Comparison of ENCODE assay signal across 22 mouse cellular contexts in genomic region chr2:173605713-173606414, GRCm38 (mm10). TPM values are rescaled to one million over a fixed set of nuclear protein-coding genes. Genes with fewer than 3 reads are reported as not detected.
A peak's percentile ranks its signal among the peaks of the same experiment; 100 is the strongest.
DNase-seq lines count a peak whose midpoint lies in the region; ATAC-seq and TF ChIP-seq lines count a peak whose summit lies in the region.
"Had no signal": no experiment of that assay in that cellular context is flagged by ENCODE, and none has a peak within 500 bp of the region (broad histone marks: within the 10 kb centered on the region; RNA-seq: fewer than 3 reads in every experiment).

No protein-coding gene starts in this region.

- peaks cover 0 to 31% of the 10 kb centered on the region in 2 experiments for H3K36me3 ChIP-seq in CH12.LX (replicated peaks in 1 of 2; ENCODE audit: control insufficient read depth in 1 of 2, insufficient read depth in 1 of 2, low read length in 1 of 2)
- H3K36me3 ChIP-seq in hindbrain, embryonic 14.5 days (replicated peaks; ENCODE audit: control insufficient read depth, insufficient read depth): no peaks in the 10 kb centered on the region
- no peaks in the 10 kb centered on the region for H3K36me3 ChIP-seq in midbrain, embryonic 16.5 days (ENCODE audit: control insufficient read depth, insufficient read depth, low read length)
- H3K36me3 ChIP-seq: lung, embryonic 15.5 days had no signal

- no peaks in the 10 kb centered on the region for H3K79me2 ChIP-seq in CH12.LX (replicated peaks; ENCODE audit: control insufficient read depth, extremely low read depth, insufficient read depth, poor library complexity, severe bottlenecking)

- TF ChIP-seq POLR2A in CH12.LX (IDR thresholded peaks at IDR 0.05; ENCODE audit: low read depth, low read length): no peak
- no peak for TF ChIP-seq POLR2A in lung, adult 2 months (IDR thresholded peaks at IDR 0.05; ENCODE audit: borderline replicate concordance, extremely low read depth, low read depth, low read length)

- H3K4me1 ChIP-seq in CH12.LX (ENCODE audit: control insufficient read depth in 1 of 2, insufficient read depth in 2 of 2): peaks cover 0 to 5% of the 10 kb centered on the region in 2 experiments; a peak in 2 of 4 replicates
- H3K4me1 ChIP-seq in hindbrain, embryonic 14.5 days (replicated peaks; ENCODE audit: control insufficient read depth, insufficient read depth, low read length): peaks cover 13% of the 10 kb centered on the region
- H3K4me1 ChIP-seq in midbrain, embryonic 16.5 days (ENCODE audit: control insufficient read depth, insufficient read depth, low read length): peaks cover 12% of the 10 kb centered on the region
- no peaks in the 10 kb centered on the region for H3K4me1 ChIP-seq in lung, adult 2 months (ENCODE audit: control insufficient read depth, insufficient read depth, low read length)
- H3K4me1 ChIP-seq: kidney, embryonic 15.5 days had no signal

- DNase-seq in CH12.LX (ENCODE audit: extremely low read depth): peak; percentile 33
- DNase-seq in hindbrain, embryonic 14.5 days (ENCODE audit: low spot score): peak; percentile 64
- no peak for DNase-seq in lung, adult 2 months
- no peak for DNase-seq in yolk sac, embryonic 10.5 days (ENCODE audit: low spot score)
- no peak for DNase-seq in natural killer cell, adult 2 months (ENCODE audit: low spot score in 2 of 2)
- no peak for DNase-seq in adrenal gland, adult 8-10 months
- DNase-seq: cerebellum, adult 2 months; embryo, embryonic 11 days; gastrocnemius, postnatal 10 days; heart, postnatal 4 days; right cerebral cortex, postnatal 4 days had no signal

- TF ChIP-seq RAD21 in CH12.LX (IDR thresholded peaks at IDR 0.05; ENCODE audit: low read depth, low read length): no peak

- H3K27ac ChIP-seq in CH12.LX (ENCODE audit: insufficient read depth, low read depth): no peak overlapping the region
- peak overlapping the region; percentile 64 for H3K27ac ChIP-seq in hindbrain, embryonic 14.5 days
- H3K27ac ChIP-seq in midbrain, embryonic 16.5 days (ENCODE audit: low read length): peak overlapping the region; percentile 57
- H3K27ac ChIP-seq: kidney, embryonic 15.5 days; layer of hippocampus, adult 2 months; limb, embryonic 15.5 days; lung, embryonic 15.5 days had no signal

- H3K9me3 ChIP-seq in CH12.LX (replicated peaks; ENCODE audit: low read length): peaks cover 4% of the 10 kb centered on the region
- no peaks in the 10 kb centered on the region for H3K9me3 ChIP-seq in hindbrain, embryonic 14.5 days (ENCODE audit: control insufficient read depth, low read length)
- H3K9me3 ChIP-seq in midbrain, embryonic 16.5 days (replicated peaks; ENCODE audit: control insufficient read depth, low read length, poor library complexity, severe bottlenecking): no peaks in the 10 kb centered on the region
- H3K9me3 ChIP-seq: heart, embryonic 12.5 days; kidney, embryonic 15.5 days; limb, embryonic 15.5 days; lung, embryonic 15.5 days had no signal

- no peaks in the 10 kb centered on the region for H3K27me3 ChIP-seq in CH12.LX (replicated peaks)
- H3K27me3 ChIP-seq in hindbrain, embryonic 14.5 days (ENCODE audit: control insufficient read depth, insufficient read depth, low read length): no peaks in the 10 kb centered on the region
- no peaks in the 10 kb centered on the region for H3K27me3 ChIP-seq in midbrain, embryonic 16.5 days (ENCODE audit: control insufficient read depth, insufficient read depth, low read depth, low read length)
- H3K27me3 ChIP-seq: heart, embryonic 12.5 days; kidney, embryonic 15.5 days; limb, embryonic 15.5 days; lung, embryonic 15.5 days had no signal

- no peak for TF ChIP-seq CTCF in CH12.LX (conservative IDR thresholded peaks at IDR 0.05 in 1 of 2, IDR thresholded peaks at IDR 0.05 in 1 of 2; ENCODE audit: low read depth in 2 of 2, low read length in 2 of 2)
- no peak for TF ChIP-seq CTCF in lung, adult 2 months (IDR thresholded peaks at IDR 0.05; ENCODE audit: insufficient read depth, low read length)

- no peak for TF ChIP-seq EP300 in CH12.LX (IDR thresholded peaks at IDR 0.05; ENCODE audit: low read length)

- peak; percentile 84 for ATAC-seq in common myeloid progenitor, adult 5-6 weeks (replicated peaks; ENCODE audit: low read depth, poor library complexity, severe bottlenecking)
- peak; percentile 65 for ATAC-seq in hindbrain, embryonic 14.5 days (ENCODE audit: low FRiP score)
- ATAC-seq in midbrain, embryonic 16.5 days: peak; percentile 85

- H3K4me3 ChIP-seq in CH12.LX (replicated peaks in 1 of 3; ENCODE audit: low read depth in 2 of 3, low read length in 2 of 3, poor library complexity in 1 of 3): no peak overlapping the region
- H3K4me3 ChIP-seq in hindbrain, embryonic 14.5 days (replicated peaks; ENCODE audit: low read length): no peak overlapping the region
- H3K4me3 ChIP-seq in midbrain, embryonic 16.5 days (ENCODE audit: low read depth, low read length): no peak overlapping the region
- H3K4me3 ChIP-seq in lung, adult 2 months (replicated peaks; ENCODE audit: extremely low read depth, low read depth, low read length): no peak overlapping the region
- H3K4me3 ChIP-seq: erythroblast, embryonic 14.5 days; heart, embryonic 12.5 days; kidney, embryonic 15.5 days; layer of hippocampus, adult 2 months; limb, embryonic 15.5 days; lung, embryonic 15.5 days had no signal

- no peak overlapping the region for H3K4me2 ChIP-seq in CH12.LX (ENCODE audit: insufficient read depth, low read depth, poor library complexity, severe bottlenecking)
- no peak overlapping the region for H3K4me2 ChIP-seq in hindbrain, embryonic 14.5 days (replicated peaks)
- H3K4me2 ChIP-seq in midbrain, embryonic 16.5 days (ENCODE audit: low read length): no peak overlapping the region
- H3K4me2 ChIP-seq: heart, embryonic 12.5 days; kidney, embryonic 15.5 days; limb, embryonic 15.5 days; lung, embryonic 15.5 days had no signal

- in situ Hi-C loops in CH12.LX (cut with MboI; ENCODE audit: low pct_ligation_motif_present, low pct_unique_long_range_greater_than_20kb, low sequenced_read_pairs): no loop called here

- WGBS in hindbrain, embryonic 14.5 days: 34% methylated on average over 12 of the region's 12 CpGs
- 35% methylated on average over 12 of the region's 12 CpGs for WGBS in midbrain, embryonic 16.5 days
- WGBS in lung, adult 2 months: 80% methylated on average over 12 of the region's 12 CpGs

- H3K9ac ChIP-seq in CH12.LX (ENCODE audit: insufficient read depth, low read depth): no peak overlapping the region
- no peak overlapping the region for H3K9ac ChIP-seq in hindbrain, embryonic 14.5 days
- peak overlapping the region; percentile 3; the same call in 1 of the 2 replicates for H3K9ac ChIP-seq in midbrain, embryonic 16.5 days (ENCODE audit: low read depth, low read length)
- H3K9ac ChIP-seq: heart, embryonic 12.5 days; kidney, embryonic 15.5 days; limb, embryonic 15.5 days; lung, embryonic 15.5 days had no signal

- dilution Hi-C loops in CH12.LX (cut with MboI; ENCODE audit: extremely low pct_ligation_motif_present, extremely low pct_unique_long_range_greater_than_20kb, low sequenced_read_pairs): no loop called here

TF ChIP-seq in CH12.LX, 34 proteins besides CTCF, POLR2A, EP300 and RAD21:
- no peak for TF ChIP-seq ETS1 (conservative IDR thresholded peaks at IDR 0.05; ENCODE audit: low read depth, low read length)
TF ChIP-seq in CH12.LX: peak in this region for 0.

RNA-seq across cellular contexts. Expression of gene Ankrd60, which starts 27.7 kb away (rescaled TPM):
- total RNA-seq in CH12.LX (2012; rRNA removed): not detected in 2 replicates
- total RNA-seq in CH12.LX (2014; rRNA removed): not detected in 2 replicates
- not detected in 2 replicates for polyA plus RNA-seq in CH12.LX (2012; ENCODE audit: insufficient read length, low read depth)
- total RNA-seq in common myeloid progenitor, adult 5-6 weeks (2017): not detected in 2 replicates
- polyA plus RNA-seq in hindbrain, embryonic 14.5 days (2014; fragmentation: Nextera tagmentation; extraction: Ambion mirVana): not detected in 2 replicates
- not detected in 2 replicates for polyA plus RNA-seq in midbrain, embryonic 16.5 days (2015; fragmentation: Nextera tagmentation; extraction: Ambion mirVana)
- polyA plus RNA-seq in lung, adult 2 months (2012; rRNA removed): not detected in 2 replicates
- total RNA-seq in adrenal gland, adult 8-10 months (2022): not detected
- total RNA-seq: gastrocnemius, postnatal 10 days; heart, postnatal 4 days; layer of hippocampus, adult 2 months; left cerebral cortex, adult 8-10 months; megakaryocyte-erythroid progenitor cell, adult 5-6 weeks; MEL had no signal
- polyA plus RNA-seq: cerebellum, adult 2 months; erythroblast, embryonic 14.5 days; heart, embryonic 12.5 days; kidney, embryonic 15.5 days; limb, embryonic 15.5 days; lung, embryonic 15.5 days had no signal

RNA-seq across cellular contexts. Expression of gene Rab22a, which starts 53.7 kb away (rescaled TPM):
- total RNA-seq in CH12.LX (2012; rRNA removed): 5.9 and 11.0 TPM in 2 replicates
- 7.9 and 9.3 TPM in 2 replicates for total RNA-seq in CH12.LX (2014; rRNA removed)
- polyA plus RNA-seq in CH12.LX (2012; ENCODE audit: insufficient read length, low read depth): 15.3 and 16.9 TPM in 2 replicates
- total RNA-seq in common myeloid progenitor, adult 5-6 weeks (2017): 8.4 and 8.8 TPM in 2 replicates
- 38.0 and 43.7 TPM in 2 replicates for polyA plus RNA-seq in hindbrain, embryonic 14.5 days (2014; fragmentation: Nextera tagmentation; extraction: Ambion mirVana)
- polyA plus RNA-seq in midbrain, embryonic 16.5 days (2015; fragmentation: Nextera tagmentation; extraction: Ambion mirVana): 33.5 and 34.2 TPM in 2 replicates
- polyA plus RNA-seq in lung, adult 2 months (2012; rRNA removed): 27.3 and 51.1 TPM in 2 replicates
- total RNA-seq in adrenal gland, adult 8-10 months (2022): 10 to 100 TPM; 33.4 to 44.1 (median 37.5) TPM

Comparison
In these comparisons a context has a peak if more than half of its experiments do, and no peak if none do; other contexts are left out.
1. DNase-seq: peak in CH12.LX (single experiment) and hindbrain, embryonic 14.5 days (single experiment); none in lung, adult 2 months (single experiment), yolk sac, embryonic 10.5 days (single experiment), natural killer cell, adult 2 months (0 of 2) and adrenal gland, adult 8-10 months (single experiment).
2. Peak in every context shown above with its lines, with median percentiles within 50 percentile points of each other: ATAC-seq.